Mouse (Mus musculus) hindbrain, embryonic 15.5 days (tissue): ENCODE results near the gene Ntrk3. TPM values are rescaled to one million over a fixed set of nuclear protein-coding genes. Genes with fewer than 3 reads are reported as not detected.

Experiments
- ATAC-seq: fragments of 200-750 bp; cut with Nextera tagmentation; 2 replicates; pipeline ENCODE4 v1.8.0; 2017; ENCODE audit warnings: low read depth, moderate number of reproducible peaks, moderate TSS enrichment; ENCODE audit not compliant: low FRiP score
- H3K27ac ChIP-seq: fragments of 300-500 bp; sonication (generic); replicated peaks from 2 replicates; pipeline ENCODE4 v1.5.1; 2015; ENCODE audit warnings: mild to moderate bottlenecking, inconsistent platforms
- H3K27me3 ChIP-seq: fragments of 300-500 bp; sonication (generic); 2 replicates; pipeline ENCODE4 v1.6.1; 2015; ENCODE audit warnings: control low read depth, inconsistent platforms
- H3K36me3 ChIP-seq: fragments of 300-500 bp; sonication (generic); 2 replicates; pipeline ENCODE4 v1.6.1; 2015; ENCODE audit warnings: control low read depth, inconsistent platforms
- H3K4me1 ChIP-seq: fragments of 300-500 bp; sonication (generic); replicated peaks from 2 replicates; pipeline ENCODE4 v1.6.1; 2015; ENCODE audit warnings: control low read depth, inconsistent platforms
- H3K4me2 ChIP-seq: fragments of 300-500 bp; sonication (generic); 2 replicates; pipeline ENCODE4 v1.6.1; 2015; ENCODE audit warnings: moderate library complexity, mild to moderate bottlenecking, inconsistent platforms
- H3K4me3 ChIP-seq: fragments of 300-500 bp; sonication (generic); 2 replicates; pipeline ENCODE4 v1.5.1; 2015; ENCODE audit warnings: mild to moderate bottlenecking, inconsistent platforms
- H3K9ac ChIP-seq: fragments of 300-500 bp; sonication (generic); 2 replicates; pipeline ENCODE4 v1.6.1; 2015; ENCODE audit warnings: inconsistent platforms
- H3K9me3 ChIP-seq: fragments of 300-500 bp; sonication (generic); 2 replicates; pipeline ENCODE4 v1.6.1; 2016; ENCODE audit warnings: control low read depth, inconsistent platforms
- WGBS: fragments of 180-500 bp; shearing (Covaris S2); methylation state at CpG from one replicate; pipeline ENCODE4 v1.1.7; 2015; 5-methylcytosine and 5-hydroxymethylcytosine counted together
- polyA plus RNA-seq: library from polyadenylated mRNA; unstranded; fragments of >200 nt; fragmentation: Nextera tagmentation; extraction: Ambion mirVana; gene quantifications from 2 replicates; pipeline ENCODE4 v1.2.1, GENCODE M21; 2015

The Ntrk3 gene
- polyA plus RNA-seq, 1 experiment from 2014 or later: 23.3 TPM

DNA sequence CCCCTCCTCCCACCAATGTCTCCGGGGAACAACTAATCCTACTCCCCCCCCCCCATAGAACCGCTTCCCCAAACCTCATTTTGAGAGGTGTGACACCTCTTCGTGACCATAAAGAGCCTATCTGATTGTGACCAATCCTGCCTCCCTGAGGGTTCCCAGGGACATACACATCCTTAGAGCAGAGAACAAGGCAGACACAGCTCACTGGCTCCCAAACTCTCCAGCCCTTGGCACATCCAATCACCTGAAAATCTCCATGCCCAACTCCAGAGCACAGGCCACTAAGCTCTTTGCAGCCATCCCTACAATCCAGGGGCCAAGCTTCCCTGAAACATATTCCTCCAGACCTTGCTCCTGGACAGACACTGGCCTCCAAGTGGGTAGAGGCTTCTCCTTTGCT, 162.3 kb downstream of the Ntrk3 start:
- Histone ChIP-seq H3K4me2 (peak overlapping the region; percentile 85), H3K4me1 (peaks cover 53% of the 10 kb centered on the region), H3K27ac (no peak overlapping the region), H3K27me3 (no peaks in the 10 kb centered on the region), H3K36me3 (no peaks in the 10 kb centered on the region), H3K9me3 (no peaks in the 10 kb centered on the region), H3K4me3 (peak overlapping the region; percentile 73), H3K9ac (peak overlapping the region; percentile 88)
- ATAC-seq: no peak
- WGBS: 21% methylated on average over 3 of the region's 3 CpGs

DNA sequence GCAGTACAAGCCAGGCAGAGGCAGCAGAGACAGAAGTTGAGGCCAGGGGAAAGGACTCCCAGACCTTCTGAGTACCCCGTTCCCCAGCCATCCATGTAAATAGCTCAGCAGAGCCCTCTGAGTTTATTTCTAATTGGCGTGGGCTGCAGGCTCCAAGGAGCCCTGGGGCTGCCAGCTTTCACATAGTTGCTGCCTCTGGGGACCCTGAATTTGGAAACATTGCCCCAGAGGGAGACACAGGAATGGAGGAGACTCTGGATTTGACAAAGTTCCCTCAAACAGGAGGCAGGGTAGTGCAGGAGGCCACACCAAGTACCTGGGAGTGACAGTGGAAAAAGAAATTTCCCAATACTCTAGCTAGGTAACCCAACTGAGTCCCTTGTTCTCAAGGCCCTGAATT, 166.6 kb downstream of the Ntrk3 start:
- Histone ChIP-seq H3K9ac (no peak overlapping the region), H3K27ac (no peak overlapping the region), H3K4me1 (peaks cover 45% of the 10 kb centered on the region), H3K4me2 (no peak overlapping the region), H3K9me3 (no peaks in the 10 kb centered on the region), H3K4me3 (no peak overlapping the region), H3K27me3 (no peaks in the 10 kb centered on the region), H3K36me3 (no peaks in the 10 kb centered on the region)
- no peak for ATAC-seq
- 71% methylated on average over 2 of the region's 2 CpGs for WGBS

DNA sequence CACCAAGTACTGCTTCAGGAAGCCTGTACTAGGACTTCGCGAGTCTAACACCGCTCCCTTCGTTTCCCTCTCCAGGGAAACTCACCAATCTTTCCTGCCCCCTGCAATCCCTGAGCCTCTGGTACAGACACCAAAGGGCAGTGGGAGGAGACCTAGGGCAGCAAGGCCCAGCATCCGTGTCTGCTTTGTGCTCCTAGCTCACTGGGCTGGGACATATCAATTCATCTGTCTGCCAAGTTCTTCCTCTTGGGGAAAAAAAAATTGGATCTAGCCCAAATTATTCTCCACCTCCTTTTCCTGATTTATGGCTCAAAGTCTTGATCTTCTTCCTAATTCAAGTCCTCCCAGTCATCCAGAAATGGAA, 168.6 kb downstream of the Ntrk3 start:
- H3K9ac ChIP-seq: no peak overlapping the region
- H3K4me1 ChIP-seq: peaks cover 29% of the 10 kb centered on the region
- peak overlapping the region; percentile 43 for H3K4me2 ChIP-seq
- H3K27ac ChIP-seq: no peak overlapping the region
- peak; percentile 37 for ATAC-seq
- no peaks in the 10 kb centered on the region for H3K9me3 ChIP-seq
- 0 out of 2 replicates have a peak overlapping the region, but pooled peaks have one; percentile 4 for H3K4me3 ChIP-seq
- H3K27me3 ChIP-seq: no peaks in the 10 kb centered on the region
- 5% methylated on average over 5 of the region's 5 CpGs for WGBS
- H3K36me3 ChIP-seq: no peaks in the 10 kb centered on the region

DNA sequence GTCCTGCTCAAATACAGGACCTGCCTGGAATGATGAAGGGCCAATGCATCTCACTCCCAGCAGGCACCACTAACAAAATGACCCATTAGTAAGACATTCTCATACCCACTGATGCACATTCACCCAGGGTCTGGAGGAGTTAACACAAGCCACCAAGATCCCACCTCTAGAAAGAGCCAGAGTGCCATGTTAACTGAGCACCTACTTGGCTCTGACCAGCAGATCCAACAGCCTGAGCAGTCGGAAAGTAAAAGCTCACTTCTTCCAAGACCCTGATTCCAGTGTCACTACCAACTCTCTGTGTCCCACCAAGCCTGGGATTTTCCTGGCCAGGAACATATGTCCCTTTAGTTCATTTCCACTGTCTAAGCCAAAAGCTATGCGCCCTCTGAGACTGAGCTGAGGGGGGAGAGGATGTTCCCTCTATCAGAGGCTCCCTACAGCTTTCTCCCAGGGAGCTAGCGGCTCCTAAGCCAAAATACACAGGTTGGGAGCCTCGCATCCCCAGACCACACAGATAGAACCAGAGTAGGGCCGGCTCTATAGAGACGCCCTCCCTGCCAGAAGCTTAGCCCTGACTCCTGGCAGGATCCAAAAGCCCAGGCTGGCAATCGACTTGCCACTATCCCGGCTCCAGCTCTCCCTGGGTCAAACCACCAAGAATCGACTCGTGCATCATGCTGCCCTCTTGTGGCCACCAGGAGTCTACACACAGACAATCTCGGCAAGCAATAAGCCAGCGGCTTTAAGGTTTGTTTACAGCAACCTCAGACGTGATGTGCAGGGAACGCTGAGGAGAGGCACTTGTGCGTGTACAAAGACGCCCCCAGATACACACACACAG, 169.2 kb downstream of the Ntrk3 start:
- ATAC-seq: peak; percentile 75
- H3K9ac ChIP-seq: no peak overlapping the region

DNA sequence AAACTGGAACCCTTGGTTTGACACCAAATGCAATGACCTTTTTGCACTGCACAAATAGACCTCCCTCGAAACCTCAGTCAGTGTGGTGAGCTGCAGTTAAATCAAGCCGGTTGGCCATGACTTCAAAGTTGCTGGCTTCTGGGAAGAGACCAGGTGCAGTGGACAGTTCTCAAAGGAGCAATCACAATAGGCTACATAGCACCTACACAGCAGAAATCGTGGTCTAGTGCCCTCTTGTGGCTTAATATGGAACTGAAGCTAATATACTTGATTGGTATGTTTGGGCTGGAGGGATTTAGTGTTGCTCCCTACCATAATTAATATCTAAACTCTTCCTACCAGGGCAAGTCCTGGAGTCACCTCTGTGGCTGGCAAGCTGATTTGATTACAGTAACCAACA, 171.2 kb downstream of the Ntrk3 start:
- Histone ChIP-seq H3K9me3 (no peaks in the 10 kb centered on the region), H3K4me2 (no peak overlapping the region), H3K27ac (no peak overlapping the region), H3K36me3 (no peaks in the 10 kb centered on the region), H3K9ac (no peak overlapping the region), H3K4me1 (peaks cover 17% of the 10 kb centered on the region), H3K4me3 (no peak overlapping the region), H3K27me3 (no peaks in the 10 kb centered on the region)
- ATAC-seq: no peak
- WGBS: 48% methylated on average over 3 of the region's 3 CpGs

More for the DNA sequence above, 169.2 kb downstream of the Ntrk3 start:
- Histone ChIP-seq H3K4me1 (peaks cover 23% of the 10 kb centered on the region), H3K4me2 (peak overlapping the region; percentile 43), H3K36me3 (no peaks in the 10 kb centered on the region), H3K4me3 (0 out of 2 replicates have a peak overlapping the region, but pooled peaks have one; percentile 4), H3K9me3 (no peaks in the 10 kb centered on the region), H3K27me3 (no peaks in the 10 kb centered on the region), H3K27ac (no peak overlapping the region)
- whole genome bisulfite sequencing: 16% methylated on average over 16 of the region's 16 CpGs

DNA sequence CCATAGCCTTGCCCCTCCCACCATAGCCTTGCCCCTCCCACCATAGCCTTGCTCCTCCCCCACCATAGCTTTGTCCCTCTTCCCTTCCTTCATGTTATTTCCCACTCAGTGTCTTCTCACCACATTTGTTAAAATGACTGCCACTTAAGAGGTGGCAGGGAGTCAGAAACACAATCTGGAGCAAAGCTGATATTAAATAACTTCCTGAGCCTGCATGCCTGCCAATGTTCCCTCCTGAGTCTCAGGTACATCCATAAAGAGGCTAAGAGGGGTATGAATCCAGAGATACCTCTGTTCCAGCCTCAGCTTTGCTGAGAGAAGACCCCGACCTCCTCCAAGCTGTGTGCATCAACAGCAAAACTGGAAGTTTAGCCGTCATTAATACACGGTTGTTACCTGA, 172.4 kb downstream of the Ntrk3 start:
- H3K4me3 ChIP-seq: no peak overlapping the region
- 94% methylated on average over 3 of the region's 3 CpGs for WGBS
- H3K27me3 ChIP-seq: no peaks in the 10 kb centered on the region
- ATAC-seq: no peak
- H3K9ac ChIP-seq: no peak overlapping the region
- no peaks in the 10 kb centered on the region for H3K36me3 ChIP-seq
- peaks cover 12% of the 10 kb centered on the region for H3K4me1 ChIP-seq
- no peaks in the 10 kb centered on the region for H3K9me3 ChIP-seq
- H3K4me2 ChIP-seq: no peak overlapping the region
- H3K27ac ChIP-seq: no peak overlapping the region

DNA sequence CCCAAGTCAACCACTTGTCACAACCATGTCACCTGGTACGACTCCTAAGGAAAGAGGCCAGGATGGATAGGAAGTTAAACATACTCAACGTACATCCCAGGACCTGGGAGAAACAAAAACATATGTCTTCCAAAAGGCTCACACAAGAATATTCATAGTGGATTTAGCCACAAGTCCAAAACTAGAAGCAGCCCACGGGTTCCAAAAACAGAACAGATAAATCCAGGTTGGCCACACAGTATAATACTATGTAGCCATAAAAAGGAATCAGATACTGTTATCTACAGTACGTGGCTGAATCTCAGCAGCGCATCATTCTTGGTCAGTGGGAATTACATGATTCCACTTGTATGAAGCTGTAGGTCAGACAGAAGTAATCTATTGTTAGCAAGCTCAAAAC, 179.3 kb downstream of the Ntrk3 start:
- Histone ChIP-seq H3K36me3 (no peaks in the 10 kb centered on the region), H3K4me2 (no peak overlapping the region), H3K9ac (no peak overlapping the region), H3K4me3 (no peak overlapping the region), H3K9me3 (no peaks in the 10 kb centered on the region), H3K4me1 (0 out of 2 replicates have a peak, but pooled peaks cover 3% of the 10 kb centered on the region), H3K27me3 (no peaks in the 10 kb centered on the region), H3K27ac (no peak overlapping the region)
- WGBS: 91% methylated on average over 5 of the region's 5 CpGs
- no peak for ATAC-seq

DNA sequence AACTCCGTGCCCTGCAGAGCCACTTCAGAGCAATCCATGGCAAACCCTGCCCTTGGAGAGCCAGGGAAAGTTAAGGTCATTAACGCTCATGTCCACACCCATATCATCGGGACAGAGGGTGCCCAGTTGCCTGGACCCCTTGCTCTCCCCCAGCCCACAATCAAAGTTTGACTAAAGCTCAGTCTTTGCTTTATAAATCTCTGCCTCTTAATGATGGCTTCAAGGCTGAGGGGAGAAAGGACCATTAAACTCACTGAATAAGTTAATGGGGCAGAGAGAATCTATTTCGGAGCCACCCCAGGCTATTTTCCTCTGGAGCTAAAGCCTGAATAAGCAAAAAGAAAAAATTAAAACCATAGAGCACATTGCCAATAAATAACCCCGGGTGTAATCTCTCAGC, 182.3 kb downstream of the Ntrk3 start:
- Histone ChIP-seq H3K4me2 (no peak overlapping the region), H3K4me1 (0 out of 2 replicates have a peak, but pooled peaks cover 3% of the 10 kb centered on the region), H3K9me3 (no peaks in the 10 kb centered on the region), H3K36me3 (no peaks in the 10 kb centered on the region), H3K9ac (no peak overlapping the region), H3K4me3 (no peak overlapping the region), H3K27ac (no peak overlapping the region), H3K27me3 (no peaks in the 10 kb centered on the region)
- WGBS: 66% methylated on average over 5 of the region's 5 CpGs
- no peak for ATAC-seq

DNA sequence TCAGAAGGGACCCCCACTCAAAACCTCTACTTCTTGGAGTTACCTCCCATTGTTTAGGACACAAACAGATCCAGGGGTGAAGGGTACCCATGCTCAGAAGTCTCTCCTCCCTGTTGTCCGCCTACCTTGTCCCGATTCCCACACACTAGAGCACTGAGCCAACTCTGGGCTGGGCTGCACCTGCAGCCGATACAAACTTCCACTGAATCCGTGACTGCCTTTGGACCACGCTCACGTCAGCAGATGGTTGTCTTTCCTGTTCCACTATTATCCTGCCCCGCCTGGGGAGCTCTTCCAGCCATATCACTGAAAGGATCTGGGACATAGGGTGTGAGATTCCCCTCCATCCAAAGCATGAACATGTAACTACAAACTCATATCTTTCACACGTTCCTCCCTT, 188.4 kb downstream of the Ntrk3 start:
- H3K9me3 ChIP-seq: no peaks in the 10 kb centered on the region
- H3K4me3 ChIP-seq: no peak overlapping the region
- no peak overlapping the region for H3K9ac ChIP-seq
- no peak overlapping the region for H3K27ac ChIP-seq
- H3K4me1 ChIP-seq: peaks cover 10% of the 10 kb centered on the region
- no peaks in the 10 kb centered on the region for H3K27me3 ChIP-seq
- no peak overlapping the region for H3K4me2 ChIP-seq
- 91% methylated on average over 8 of the region's 8 CpGs for whole genome bisulfite sequencing
- no peaks in the 10 kb centered on the region for H3K36me3 ChIP-seq
- ATAC-seq: no peak

DNA sequence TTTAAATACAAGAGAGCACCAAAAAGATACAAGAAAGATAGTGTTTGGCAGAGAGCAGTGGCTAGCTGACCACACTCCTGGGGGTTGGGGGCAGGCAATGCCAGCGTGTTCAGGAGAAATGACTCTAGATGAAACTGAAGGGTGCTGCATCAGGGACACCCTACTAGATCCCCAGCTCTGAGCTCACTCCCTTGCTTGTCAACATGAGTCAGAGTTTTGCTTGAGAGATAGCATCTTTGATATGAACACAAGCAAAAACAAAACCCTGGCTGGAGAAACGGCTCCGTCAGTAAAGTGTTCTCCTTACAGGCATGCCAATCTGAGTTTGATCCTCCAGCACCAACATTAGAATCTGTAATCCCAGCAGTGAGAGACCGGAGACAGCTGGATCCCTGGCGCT, 189.1 kb downstream of the Ntrk3 start:
- ATAC-seq: no peak
- WGBS: 92% methylated on average over 5 of the region's 5 CpGs
- Histone ChIP-seq H3K27me3 (no peaks in the 10 kb centered on the region), H3K9me3 (no peaks in the 10 kb centered on the region), H3K27ac (no peak overlapping the region), H3K4me2 (no peak overlapping the region), H3K9ac (no peak overlapping the region), H3K36me3 (no peaks in the 10 kb centered on the region), H3K4me1 (peaks cover 14% of the 10 kb centered on the region), H3K4me3 (no peak overlapping the region)

DNA sequence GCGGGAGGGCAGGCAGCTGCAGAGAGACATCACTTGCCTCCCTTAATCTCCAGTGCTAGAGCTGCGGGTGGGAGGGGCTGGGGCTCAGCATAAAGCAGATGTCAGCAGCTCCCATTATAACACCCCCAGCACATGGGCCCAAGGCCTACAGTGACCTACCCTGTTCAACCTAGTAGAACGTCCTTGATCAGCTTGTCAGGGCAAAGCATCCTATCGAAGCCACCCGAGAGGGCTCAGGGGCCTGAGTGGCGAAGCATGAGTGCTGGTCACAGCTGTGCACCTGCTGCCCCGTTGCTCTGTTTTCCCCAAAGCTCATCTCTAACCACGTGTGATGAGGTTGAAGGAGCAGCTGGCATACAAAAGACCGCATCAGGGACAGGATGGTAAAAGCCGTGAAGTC, 191.3 kb downstream of the Ntrk3 start:
- Histone ChIP-seq H3K9ac (no peak overlapping the region), H3K4me3 (no peak overlapping the region), H3K4me2 (no peak overlapping the region), H3K4me1 (peaks cover 27% of the 10 kb centered on the region), H3K36me3 (no peaks in the 10 kb centered on the region), H3K27ac (no peak overlapping the region), H3K27me3 (no peaks in the 10 kb centered on the region), H3K9me3 (no peaks in the 10 kb centered on the region)
- WGBS: 39% methylated on average over 10 of the region's 10 CpGs
- 0 out of 2 replicates have a peak, but pooled peaks have one; percentile 35 for ATAC-seq

DNA sequence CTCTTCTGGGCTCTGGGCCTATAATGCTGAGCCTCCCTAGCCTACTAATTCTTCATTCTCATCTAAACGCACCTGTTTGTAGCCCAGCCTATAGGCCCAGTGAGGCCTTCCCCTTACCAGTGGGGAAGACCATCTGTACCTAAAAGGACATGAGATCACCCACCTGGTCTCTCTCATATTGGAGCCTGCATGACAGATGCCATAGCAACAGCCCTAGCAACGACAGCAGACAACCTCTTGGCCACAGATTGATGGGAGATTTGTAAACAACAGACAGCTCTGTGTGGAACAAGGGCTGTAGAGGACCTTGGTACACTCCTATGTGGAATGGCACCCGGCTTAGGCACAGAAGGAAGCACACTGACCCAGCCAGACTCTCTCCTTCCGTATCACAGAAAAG, 195.3 kb downstream of the Ntrk3 start:
- 59% methylated on average over 4 of the region's 4 CpGs for WGBS
- H3K4me2 ChIP-seq: no peak overlapping the region
- no peak overlapping the region for H3K4me3 ChIP-seq
- H3K9me3 ChIP-seq: no peaks in the 10 kb centered on the region
- H3K4me1 ChIP-seq: peaks cover 27% of the 10 kb centered on the region
- H3K27ac ChIP-seq: 0 out of 2 replicates have a peak overlapping the region, but pooled peaks have one; percentile 8
- H3K36me3 ChIP-seq: no peaks in the 10 kb centered on the region
- ATAC-seq: 0 out of 2 replicates have a peak, but pooled peaks have one; percentile 23
- no peaks in the 10 kb centered on the region for H3K27me3 ChIP-seq
- no peak overlapping the region for H3K9ac ChIP-seq
